Mouse (Mus musculus) bone marrow macrophage, adult 2 months (primary cell): ENCODE measurements around the gene Mob3b.

Source experiments
- CTCF ChIP-seq: IDR thresholded peaks from 2 replicates; pipeline ENCODE4 v1.5.1; 2012; ENCODE audit warnings: low read depth, mild to moderate bottlenecking, low read length, moderate library complexity
- POLR2A ChIP-seq: IDR thresholded peaks from 2 replicates; pipeline ENCODE4 v1.6.1; 2012; ENCODE audit warnings: mild to moderate bottlenecking, low read depth, low read length, borderline replicate concordance

GRCm38 (mm10) chr4:34976916-34977702 lies 180.2 kb downstream of the Mob3b start:
- TF ChIP-seq CTCF (no peak), POLR2A (no peak)
